Mouse (Mus musculus) ES-E14 (cell line): ENCODE data around the gene Atrip. TPM values are rescaled to one million over a fixed set of nuclear protein-coding genes. Genes with fewer than 3 reads are reported as not detected.

Source experiments
- DNase-seq: peaks from one replicate; pipeline ENCODE4 v3.0.0-alpha.2; 2013; ENCODE audit warnings: low read depth, low spot score
- H3K27ac ChIP-seq: 2 replicates; pipeline ENCODE4 v1.5.1; 2012; ENCODE audit warnings: low read depth, mild to moderate bottlenecking, low read length, moderate library complexity, mixed read lengths; ENCODE audit not compliant: poor library complexity, insufficient read depth, severe bottlenecking
- H3K36me3 ChIP-seq: 2 replicates; pipeline ENCODE4 v1.6.1; 2012; ENCODE audit warnings: mild to moderate bottlenecking, low read length, moderate library complexity, mixed read lengths; ENCODE audit not compliant: control insufficient read depth, poor library complexity, insufficient read depth, severe bottlenecking
- H3K4me1 ChIP-seq, 2 experiments: fragments of 150-350 bp in 1 of 2; sonication (generic) in 1 of 2; 2 replicates each; pipeline ENCODE4 v1.6.1; 2012; ENCODE audit warnings: low read length in 2 of 2, mild to moderate bottlenecking in 1 of 2, mixed read lengths in 1 of 2; ENCODE audit not compliant: control insufficient read depth in 2 of 2, insufficient read depth in 2 of 2, poor library complexity in 1 of 2
- H3K4me3 ChIP-seq, 2 experiments: fragments of 150-350 bp in 1 of 2; sonication (generic) in 1 of 2; 2 replicates each; pipeline ENCODE4 v1.5.1; 2012; ENCODE audit warnings: low read length in 2 of 2, low read depth in 1 of 2, mild to moderate bottlenecking in 1 of 2, mixed read lengths in 1 of 2; ENCODE audit not compliant: insufficient read depth in 1 of 2, poor library complexity in 1 of 2, severe bottlenecking in 1 of 2
- H3K9ac ChIP-seq: 2 replicates; pipeline ENCODE4 v1.6.1; 2012; ENCODE audit warnings: low read depth, mild to moderate bottlenecking, low read length, mixed read lengths; ENCODE audit not compliant: poor library complexity, insufficient read depth, severe bottlenecking
- H3K9me3 ChIP-seq: fragments of 150-350 bp; sonication (generic); 2 replicates; pipeline ENCODE4 v1.6.1; 2012; ENCODE audit warnings: low read depth, mild to moderate bottlenecking, low read length; ENCODE audit not compliant: control insufficient read depth, insufficient read depth
- CHD2 ChIP-seq: IDR thresholded peaks from 2 replicates; pipeline ENCODE4 v1.6.1; 2014; ENCODE audit warnings: mild to moderate bottlenecking, low read depth, low read length, inconsistent platforms
- HCFC1 ChIP-seq: IDR thresholded peaks from 2 replicates; pipeline ENCODE4 v1.6.1; 2012; ENCODE audit warnings: low read length, inconsistent platforms, borderline replicate concordance; ENCODE audit not compliant: insufficient read depth
- MAFK ChIP-seq: IDR thresholded peaks from 2 replicates; pipeline ENCODE4 v1.6.1; 2014; ENCODE audit warnings: mild to moderate bottlenecking, low read depth, low read length, inconsistent platforms; ENCODE audit not compliant: insufficient read depth
- ZC3H11A ChIP-seq: IDR thresholded peaks from 2 replicates; pipeline ENCODE4 v1.6.1; 2012; ENCODE audit warnings: low read depth, mild to moderate bottlenecking, inconsistent platforms, low read length, borderline replicate concordance
- ZNF384 ChIP-seq: IDR thresholded peaks from 2 replicates; pipeline ENCODE4 v1.6.1; 2012; ENCODE audit warnings: low read depth, low read length, inconsistent platforms
- in situ Hi-C, 2 experiments: fragments of 600-800 bp; cut with MboI; formaldehyde crosslinking; loops; one replicate each; pipeline ENCODE4 v1.15.1; 2025; ENCODE audit warnings: low sequenced_read_pairs in 2 of 2, inconsistent platforms in 1 of 2; ENCODE audit not compliant: unreplicated experiment in 2 of 2
- total RNA-seq: library from RNA; depleted of rRNA; stranded (reverse); fragments of 300-350 nt; gene quantifications from 2 replicates; pipeline ENCODE4 v1.2.3, GENCODE M21; 2012

Atrip gene
- total RNA-seq, 1 experiment: 17.1 TPM

DNA sequence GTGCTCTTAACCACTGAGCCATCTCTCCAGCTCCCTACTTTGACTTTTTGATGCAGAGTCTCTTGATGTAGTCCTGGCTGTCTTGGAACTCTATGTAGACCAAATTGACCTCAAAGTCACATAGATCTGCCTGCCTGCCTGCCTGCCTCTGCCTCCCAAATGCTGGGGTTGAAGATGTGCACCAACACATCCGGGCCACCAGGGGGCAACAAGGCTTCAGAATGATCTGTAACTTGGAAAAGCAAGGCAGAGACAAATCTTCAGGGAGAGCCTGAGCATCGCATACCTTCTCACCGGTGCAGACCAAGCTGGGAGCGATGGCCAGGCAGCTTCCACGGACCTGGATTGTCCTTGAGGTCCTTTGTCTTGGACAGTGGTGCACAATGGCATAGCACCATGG lies 27.6 kb downstream of the Atrip start:
- TF ChIP-seq MAFK: no peak
- 0 out of 2 replicates have a peak, but pooled peaks have one; percentile 3 for TF ChIP-seq ZC3H11A
- in situ Hi-C loops: no loop called here
- peak; percentile 66 for DNase-seq
- Histone ChIP-seq H3K27ac (no peak overlapping the region), H3K4me1 (peaks cover 0 to 4% of the 10 kb centered on the region in 2 experiments; a peak in 1 of 4 replicates), H3K9me3 (no peaks in the 10 kb centered on the region), H3K4me3 (no peak overlapping the region), H3K36me3 (peaks cover under 1% of the 10 kb centered on the region; the same call in 1 of the 2 replicates), H3K9ac (no peak overlapping the region)

DNA sequence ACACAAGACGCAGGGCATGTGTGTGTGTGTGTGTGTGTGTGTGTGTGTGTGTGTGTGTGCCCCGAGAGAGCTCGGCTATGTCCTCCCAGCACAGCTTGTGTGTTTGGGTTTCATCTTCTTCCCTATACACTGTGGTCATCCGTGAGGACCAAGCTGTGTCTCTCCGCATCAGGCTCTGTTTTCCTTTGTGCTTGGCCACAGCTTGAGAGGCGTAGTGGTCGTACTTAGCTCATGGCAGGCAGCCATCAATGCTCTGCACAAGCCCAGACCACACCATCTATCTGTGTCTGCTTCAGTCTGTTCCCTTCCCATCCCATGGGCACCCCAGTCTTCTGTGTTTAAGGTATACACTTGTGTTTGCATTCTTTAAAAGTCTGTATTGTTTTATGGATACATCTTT lies 32.6 kb downstream of the Atrip start:
- Histone ChIP-seq H3K27ac (no peak overlapping the region), H3K9me3 (no peaks in the 10 kb centered on the region), H3K4me3 (no peak overlapping the region), H3K36me3 (no peaks in the 10 kb centered on the region), H3K9ac (no peak overlapping the region), H3K4me1 (peaks cover 0 to 11% of the 10 kb centered on the region in 2 experiments; a peak in 1 of 4 replicates)
- TF ChIP-seq CHD2 (no peak), MAFK (no peak), ZNF384 (no peak), ZC3H11A (no peak), HCFC1 (no peak)
- DNase-seq: no peak
- in situ Hi-C loops: no loop called here

DNA sequence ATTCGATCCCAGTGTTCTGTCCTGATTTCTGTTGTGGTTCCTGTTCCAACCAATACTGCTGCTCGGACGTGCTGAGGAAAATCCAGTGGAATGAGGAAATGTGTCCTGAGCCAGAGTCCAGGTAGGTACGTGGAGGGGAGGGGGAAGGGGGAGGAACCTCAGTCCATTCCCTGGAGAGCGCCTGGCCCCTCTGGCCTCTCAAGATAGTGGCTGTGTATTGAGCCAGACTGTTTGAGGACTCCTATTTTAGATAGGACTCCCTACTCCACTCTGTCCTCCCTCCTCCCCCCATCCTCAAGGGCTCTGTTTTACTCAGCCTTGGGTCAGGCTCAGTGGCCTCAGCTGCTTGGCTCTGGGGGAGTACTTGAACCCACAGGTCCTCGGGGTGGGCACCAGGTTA lies 33.0 kb downstream of the Atrip start:
- TF ChIP-seq MAFK: no peak
- no peak for TF ChIP-seq CHD2
- TF ChIP-seq ZNF384: no peak
- TF ChIP-seq ZC3H11A: no peak
- no peak for TF ChIP-seq HCFC1
- no peak overlapping the region for H3K4me3 ChIP-seq
- H3K9me3 ChIP-seq: no peaks in the 10 kb centered on the region
- H3K27ac ChIP-seq: no peak overlapping the region
- no peak for DNase-seq
- no peaks in the 10 kb centered on the region for H3K36me3 ChIP-seq
- H3K9ac ChIP-seq: no peak overlapping the region
- in situ Hi-C loops: no loop called here
- H3K4me1 ChIP-seq: peaks cover 0 to 11% of the 10 kb centered on the region in 2 experiments; a peak in 1 of 4 replicates

DNA sequence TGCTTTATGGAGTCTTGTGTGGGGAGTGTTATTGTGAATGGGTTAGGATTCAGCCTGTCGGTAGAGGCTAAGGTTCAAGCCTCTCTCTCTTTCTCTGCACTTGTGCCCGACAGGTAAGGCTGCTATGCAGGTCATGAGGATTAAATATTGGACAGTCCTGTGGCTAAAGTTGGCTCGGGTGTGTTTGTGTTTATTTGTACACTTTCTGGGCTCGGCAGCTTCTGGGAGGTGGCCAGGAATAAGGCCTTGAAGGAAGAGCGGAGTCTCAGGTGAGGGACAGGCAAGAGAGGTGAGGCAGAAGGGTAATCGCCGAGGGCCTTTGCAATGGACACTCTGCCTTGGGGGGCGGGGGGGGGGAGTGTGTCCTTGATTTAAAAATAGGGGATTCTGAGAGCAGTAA lies 33.7 kb downstream of the Atrip start:
- Histone ChIP-seq H3K9ac (no peak overlapping the region), H3K27ac (no peak overlapping the region)

DNA sequence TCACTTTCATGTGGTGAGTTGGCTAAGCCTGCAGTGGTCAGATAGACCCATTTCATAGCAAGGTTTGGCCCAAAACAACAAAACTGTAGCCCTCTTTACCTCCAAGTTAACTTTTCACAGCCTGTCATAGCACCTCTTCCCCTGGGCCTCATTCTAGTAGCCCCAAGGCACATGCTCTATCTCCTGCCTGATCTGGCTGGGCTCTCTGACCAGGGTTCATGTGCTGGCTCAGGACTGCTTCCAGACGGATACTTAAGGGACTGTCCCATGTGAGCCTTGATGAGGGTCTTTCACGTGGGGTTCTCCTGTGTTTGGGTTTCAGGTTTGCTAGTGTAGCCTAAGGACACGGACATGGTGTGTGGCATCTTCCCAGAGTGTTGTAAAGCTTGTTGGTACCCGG lies 34.2 kb downstream of the Atrip start:
- Histone ChIP-seq H3K4me1 (peaks cover 0 to 11% of the 10 kb centered on the region in 2 experiments; a peak in 1 of 4 replicates), H3K27ac (no peak overlapping the region), H3K9me3 (no peaks in the 10 kb centered on the region), H3K4me3 (no peak overlapping the region), H3K36me3 (no peaks in the 10 kb centered on the region), H3K9ac (no peak overlapping the region)
- in situ Hi-C loops: no loop called here
- DNase-seq: no peak
- no peak for TF ChIP-seq ZNF384
- no peak for TF ChIP-seq HCFC1
- TF ChIP-seq MAFK: no peak
- TF ChIP-seq CHD2: no peak
- TF ChIP-seq ZC3H11A: no peak

More for the DNA sequence above, 33.7 kb downstream of the Atrip start:
- H3K4me3 ChIP-seq: no peak overlapping the region
- TF ChIP-seq ZC3H11A (no peak), HCFC1 (no peak), MAFK (no peak), ZNF384 (no peak), CHD2 (no peak)
- H3K4me1 ChIP-seq: peaks cover 0 to 11% of the 10 kb centered on the region in 2 experiments; a peak in 1 of 4 replicates
- H3K36me3 ChIP-seq: no peaks in the 10 kb centered on the region
- in situ Hi-C loops: no loop called here
- no peak for DNase-seq
- no peaks in the 10 kb centered on the region for H3K9me3 ChIP-seq
